Mouse (Mus musculus): ENCODE measurements at regions not wholly inside any gene's neighbourhood (a gene's known extent, or its start where the extent isn't known, plus 50 kb on each side); places are given as distances from the start of the nearest gene placed in this dataset.

DNA sequence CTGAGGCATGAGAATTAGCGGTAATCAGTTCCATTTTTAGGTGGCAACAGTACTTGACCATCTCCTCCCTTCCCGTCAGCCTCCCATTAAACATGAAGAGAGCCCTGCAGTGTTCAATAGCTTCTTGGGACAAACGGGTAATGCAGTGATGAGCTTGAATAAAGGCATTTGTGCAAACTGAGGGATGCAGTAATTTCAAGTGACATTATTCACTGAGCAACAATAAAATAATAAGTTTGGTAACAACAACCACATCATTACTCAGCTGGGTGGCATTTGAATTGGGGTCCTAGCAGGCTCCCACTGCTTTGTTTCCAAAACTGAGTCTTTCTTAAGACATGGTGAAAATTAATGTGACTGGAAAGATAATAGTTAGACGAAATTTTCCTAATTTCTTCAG, 315.2 kb upstream of the C030005K15Rik start:
- no peak for DNase-seq (ENCODE audit: low spot score in 2 of 2)

DNA sequence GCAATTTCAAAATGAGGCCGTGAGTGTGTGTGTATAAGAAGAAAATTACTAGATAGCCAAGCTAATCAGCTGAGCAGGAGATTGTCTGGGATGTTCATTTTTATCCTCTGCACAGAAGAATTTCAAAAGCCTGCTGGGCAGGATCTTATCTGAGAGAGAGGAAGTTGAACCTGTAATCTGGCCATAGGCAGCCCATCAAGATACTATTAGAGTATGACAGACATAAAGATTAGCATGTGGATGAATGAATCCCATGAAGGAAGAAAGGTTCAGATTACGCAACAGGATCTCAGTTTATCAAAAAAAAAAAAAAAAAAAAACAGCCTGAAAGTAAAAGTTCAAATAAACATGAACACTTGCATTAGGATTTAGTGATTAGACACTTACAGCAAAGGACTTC, 317.3 kb upstream of the C030005K15Rik start:
- DNase-seq (ENCODE audit: low spot score in 2 of 2) = no peak

DNA sequence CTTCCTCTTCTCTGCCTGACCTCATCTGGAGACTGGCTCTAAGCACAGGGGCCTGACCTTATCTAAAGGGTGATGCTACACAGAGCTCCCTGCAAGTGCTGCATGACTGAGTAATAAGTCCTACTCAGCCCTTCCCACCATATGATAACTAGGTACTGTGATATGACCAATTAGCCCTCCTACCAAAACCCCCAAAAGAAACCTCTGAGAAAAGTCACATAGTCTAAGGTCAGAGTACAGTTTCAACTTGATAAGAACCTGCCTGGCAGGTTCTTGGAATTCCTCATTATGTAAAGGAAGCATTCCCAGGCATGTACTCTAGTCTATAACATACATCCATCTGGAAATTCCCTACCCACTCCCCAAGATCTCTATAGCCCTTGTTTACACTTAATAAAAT, 318.0 kb upstream of the C030005K15Rik start:
- no peak for DNase-seq (ENCODE audit: low spot score in 2 of 2)

DNA sequence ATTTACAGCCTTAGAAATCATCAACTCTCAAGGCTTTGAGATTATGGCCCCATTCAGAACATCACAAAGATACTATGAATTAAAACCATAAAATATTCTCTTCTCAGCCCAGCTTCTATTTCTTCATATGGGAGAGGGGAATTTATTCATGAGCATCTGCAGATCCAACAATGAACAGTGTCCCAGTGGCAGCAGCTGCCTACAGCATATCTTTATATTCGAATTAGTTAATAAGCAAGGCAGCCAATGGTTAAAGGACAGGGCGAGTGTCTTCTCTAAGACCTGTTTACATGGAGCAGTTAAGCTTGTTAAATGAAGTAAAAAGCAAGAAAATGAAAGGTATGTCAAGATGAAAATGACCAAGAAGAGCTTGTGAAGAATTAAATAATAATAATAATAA, 346.9 kb upstream of the C030005K15Rik start:
- no peak for DNase-seq (ENCODE audit: low spot score in 2 of 2)

DNA sequence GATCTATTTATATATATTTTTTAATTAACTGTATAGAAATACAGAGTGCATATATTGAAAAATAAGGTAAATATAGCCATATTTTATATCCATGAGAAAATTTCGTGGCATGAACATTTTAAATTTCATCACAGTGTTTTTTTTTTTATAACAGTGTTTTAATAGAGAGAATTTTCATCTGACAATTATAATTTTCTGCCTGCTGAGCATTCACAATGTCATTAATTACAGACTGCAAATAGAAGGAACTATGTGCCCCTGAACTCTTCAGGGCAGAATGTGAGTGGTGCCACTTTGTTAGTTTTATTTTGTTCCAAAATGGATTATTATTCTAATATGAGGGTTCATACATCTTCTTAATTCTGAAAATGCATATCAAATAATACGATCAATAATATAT, 358.3 kb upstream of the C030005K15Rik start:
- DNase-seq (ENCODE audit: low spot score in 2 of 2) = no peak

DNA sequence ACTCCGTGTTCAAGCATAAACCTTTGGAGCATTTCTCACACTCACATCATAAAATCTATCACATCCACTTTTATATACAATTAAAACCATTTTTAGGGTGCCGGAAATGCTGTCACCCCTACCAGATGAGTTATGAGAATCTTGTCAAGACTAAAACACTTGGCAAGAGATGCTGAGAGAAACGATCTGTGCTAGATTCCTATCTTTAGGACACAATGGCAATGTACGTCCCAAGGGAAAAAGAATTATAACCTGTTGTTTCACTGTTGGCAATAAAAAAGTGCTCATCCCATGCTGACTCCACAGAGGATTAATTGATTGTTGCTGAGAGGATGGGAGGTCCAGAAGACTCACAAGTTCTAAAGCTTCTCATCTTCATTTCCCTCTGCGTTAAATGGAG, 389.7 kb upstream of the C030005K15Rik start:
- no peak for DNase-seq (ENCODE audit: low spot score in 2 of 2)

DNA sequence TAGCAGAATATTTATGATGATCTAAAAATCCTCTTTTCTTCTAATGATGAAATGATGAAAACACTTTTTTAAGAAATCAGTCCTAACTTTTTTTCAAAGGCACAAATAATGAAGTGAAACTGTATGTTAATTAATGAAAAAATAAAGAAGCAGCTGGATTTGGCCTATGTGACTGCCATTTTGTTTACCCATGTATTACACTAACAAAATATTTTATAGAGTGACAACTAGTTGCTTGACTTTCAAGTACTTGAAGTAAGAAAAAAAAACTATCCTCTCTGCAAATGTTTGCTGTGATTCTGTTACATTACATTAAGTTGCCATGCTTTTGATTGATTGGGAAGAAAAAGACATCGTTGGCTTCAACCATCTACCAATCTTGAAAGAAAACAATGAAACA, 399.2 kb upstream of the C030005K15Rik start:
- DNase-seq (ENCODE audit: low spot score in 2 of 2) = no peak

DNA sequence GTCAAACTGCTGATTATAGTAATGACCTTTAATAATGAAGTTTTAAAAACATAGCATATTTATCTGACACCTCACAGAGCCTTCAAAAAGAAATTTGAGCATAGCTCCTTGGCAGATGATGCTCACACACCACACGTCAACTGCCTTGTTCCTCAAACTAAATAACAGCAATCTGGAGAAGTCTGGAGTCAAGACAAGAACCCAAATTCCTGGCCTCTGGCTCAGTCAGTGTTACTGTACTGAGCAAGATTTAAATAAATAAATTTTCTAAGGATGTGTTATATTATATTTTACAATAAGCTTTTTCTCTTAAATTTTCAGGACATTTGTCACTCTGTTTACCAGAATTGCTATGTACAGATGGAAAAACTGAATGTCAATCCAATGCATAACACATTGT, 408.5 kb upstream of the C030005K15Rik start:
- DNase-seq (ENCODE audit: low spot score in 2 of 2) = no peak

DNA sequence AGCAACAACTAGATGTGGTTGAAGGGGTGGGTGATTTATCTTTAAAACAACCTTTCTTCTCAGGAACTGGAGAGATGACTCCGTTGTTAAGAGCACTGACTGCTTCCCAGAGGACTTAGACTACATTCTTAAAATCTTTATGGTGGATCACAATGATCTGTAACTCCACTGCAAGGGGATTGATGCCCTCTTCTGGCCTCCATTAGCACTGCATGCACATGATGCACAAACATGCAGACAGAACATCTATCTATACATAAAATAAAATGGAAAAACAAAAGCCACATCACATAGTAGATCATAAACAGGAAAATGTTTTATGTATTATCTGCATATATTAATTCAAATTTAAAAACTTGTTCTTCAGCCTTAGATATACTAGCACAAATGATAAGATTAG, 419.2 kb upstream of the C030005K15Rik start:
- DNase-seq (ENCODE audit: low spot score in 2 of 2) = no peak

DNA sequence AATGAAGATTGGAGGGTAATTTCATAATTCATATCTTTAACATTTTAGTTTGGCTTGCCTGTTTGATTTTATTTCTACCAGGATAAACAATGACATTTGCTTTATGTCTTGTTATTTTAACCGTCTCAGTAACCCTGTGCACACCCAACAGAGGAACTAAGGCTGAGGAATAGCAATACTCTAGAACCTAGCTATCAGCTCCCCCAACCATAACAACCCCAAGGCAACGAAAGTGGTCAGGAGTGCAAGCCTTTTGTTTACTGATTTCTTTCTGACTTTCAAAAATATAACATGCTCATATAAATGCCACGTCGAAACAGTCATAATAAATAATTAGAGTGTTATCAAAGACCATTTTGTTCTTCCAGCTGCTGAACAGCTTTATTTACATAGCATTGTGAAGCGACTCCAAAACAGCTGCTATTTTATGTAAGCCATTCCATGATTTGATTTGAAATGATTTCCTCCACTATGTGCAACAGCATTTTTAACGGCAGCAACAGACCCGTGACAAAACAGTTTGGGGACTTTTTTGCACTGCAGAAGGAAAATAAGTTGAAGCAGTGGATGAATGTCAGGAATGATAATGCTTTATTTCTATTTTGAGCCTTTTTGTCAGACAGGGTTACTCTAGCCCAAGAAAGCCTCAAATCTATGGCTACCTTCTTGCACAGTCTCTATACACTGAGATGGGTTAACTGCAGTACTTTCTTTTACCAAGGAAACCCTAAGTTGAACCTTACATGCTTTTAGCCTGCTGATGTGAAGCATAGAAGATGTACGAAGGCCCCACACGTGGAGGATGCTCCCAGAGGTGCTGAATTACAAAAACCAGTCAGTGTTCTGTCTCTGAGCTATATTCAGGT, 420.7 kb upstream of the C030005K15Rik start:
- DNase-seq (ENCODE audit: low spot score in 2 of 2) = no peak

DNA sequence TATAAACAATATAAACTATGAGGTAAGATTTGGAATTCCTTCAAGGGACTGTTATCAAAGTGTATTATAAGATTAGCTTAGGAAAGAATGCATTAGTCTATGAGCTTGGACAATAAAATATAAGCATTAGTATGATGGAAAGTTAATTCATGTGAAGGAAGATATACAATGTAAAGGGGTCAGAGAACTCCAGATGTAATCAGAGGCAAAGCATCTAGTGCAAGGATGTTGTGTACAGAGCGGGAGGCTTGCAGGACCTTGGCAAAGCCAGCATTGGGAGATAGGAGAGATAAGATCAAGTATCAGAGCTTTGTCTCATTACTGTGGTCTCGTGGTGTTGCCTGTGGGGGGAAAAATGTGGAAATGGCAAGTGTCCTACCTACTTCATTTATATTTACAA, 429.4 kb upstream of the C030005K15Rik start:
- DNase-seq (ENCODE audit: low spot score in 2 of 2) = no peak

DNA sequence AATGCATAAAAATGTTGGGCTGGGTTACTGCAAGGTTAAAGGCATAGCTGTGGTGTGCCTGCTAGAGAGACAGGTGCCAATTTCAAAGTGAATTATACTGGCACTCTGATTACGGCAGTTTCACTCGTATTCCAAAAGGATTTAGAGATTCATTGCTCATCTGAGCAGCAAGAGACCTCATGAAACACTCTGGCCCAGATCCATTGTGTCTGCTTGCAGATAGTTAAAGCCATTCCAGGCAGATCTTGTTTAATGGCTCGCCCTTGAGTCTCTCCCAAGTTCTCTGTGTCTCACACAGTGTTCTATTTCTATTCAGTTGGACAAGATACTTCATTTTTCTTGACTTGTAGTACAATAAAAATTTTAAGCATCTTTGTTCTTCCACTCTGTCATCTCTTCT, 459.1 kb upstream of the C030005K15Rik start:
- DNase-seq (ENCODE audit: low spot score in 2 of 2) = no peak

DNA sequence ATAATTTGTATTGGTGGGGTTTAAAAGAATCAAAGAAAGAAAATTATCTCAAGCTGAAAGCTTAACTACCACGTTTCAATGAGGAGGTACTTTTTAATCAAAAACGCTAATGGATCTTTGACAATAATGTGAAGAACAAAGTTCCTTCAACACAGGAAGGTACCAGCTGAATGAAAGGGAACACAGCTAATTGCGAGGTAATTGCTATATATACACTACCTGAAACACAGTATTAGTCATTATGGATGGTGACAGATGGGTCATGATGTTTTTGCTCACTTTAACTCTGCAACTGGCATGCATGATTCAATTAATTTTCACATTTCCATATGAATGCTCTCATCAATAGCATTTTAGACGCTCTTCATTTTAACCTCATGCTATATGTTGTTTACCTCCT, 470.3 kb upstream of the C030005K15Rik start:
- no peak for DNase-seq (ENCODE audit: low spot score in 2 of 2)

DNA sequence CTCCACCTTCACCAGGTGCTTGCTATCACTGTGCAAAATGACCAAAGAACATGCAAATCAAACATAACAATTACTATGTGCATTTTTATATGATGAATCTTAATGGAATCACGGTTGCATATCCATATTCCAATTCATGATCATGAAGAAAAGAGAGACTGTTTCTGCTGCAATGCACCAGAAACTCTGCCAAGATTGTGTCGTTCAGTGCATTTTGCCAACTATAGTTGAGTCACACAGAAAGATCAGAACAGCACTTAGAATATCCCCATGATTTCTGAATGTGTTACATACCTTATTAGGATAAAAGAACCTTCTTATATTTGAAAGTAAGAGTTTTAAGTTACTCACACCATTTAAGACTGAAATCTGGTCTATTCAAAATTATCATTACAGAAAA, 483.7 kb upstream of the C030005K15Rik start:
- DNase-seq (ENCODE audit: low spot score in 2 of 2) = no peak

DNA sequence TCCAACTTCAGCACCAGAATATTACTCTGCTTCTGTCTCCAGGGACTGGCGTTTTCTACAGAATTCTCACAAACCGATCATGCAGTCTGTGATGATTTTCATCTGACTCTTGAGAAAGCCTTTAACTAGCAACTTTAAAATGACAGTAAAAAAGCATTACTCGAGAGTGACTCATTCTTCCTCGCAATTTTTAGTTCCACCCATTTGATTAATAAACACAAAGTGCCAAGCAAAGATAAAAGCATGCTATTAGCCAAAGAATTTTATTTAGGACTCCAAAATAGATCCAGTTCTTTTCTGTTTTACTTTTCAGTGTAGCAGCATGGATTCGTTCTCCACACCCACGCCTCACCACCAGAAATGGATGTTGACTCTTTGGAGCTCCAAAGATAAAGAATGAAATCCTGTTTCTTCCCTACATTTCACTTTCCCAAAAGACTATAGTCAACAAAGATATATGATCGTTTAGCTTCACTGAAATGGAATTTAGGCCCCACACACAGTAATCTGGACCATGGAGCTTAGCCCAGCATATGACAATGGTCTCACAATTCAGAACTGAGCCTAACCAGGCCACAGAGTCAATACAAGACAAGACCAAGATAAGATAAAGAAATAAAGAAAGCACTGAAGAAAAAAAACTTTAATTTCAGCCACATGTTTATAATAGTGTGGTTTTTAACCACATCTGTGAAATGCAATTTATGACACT, 486.5 kb upstream of the C030005K15Rik start:
- no peak for DNase-seq (ENCODE audit: low spot score in 2 of 2)

DNA sequence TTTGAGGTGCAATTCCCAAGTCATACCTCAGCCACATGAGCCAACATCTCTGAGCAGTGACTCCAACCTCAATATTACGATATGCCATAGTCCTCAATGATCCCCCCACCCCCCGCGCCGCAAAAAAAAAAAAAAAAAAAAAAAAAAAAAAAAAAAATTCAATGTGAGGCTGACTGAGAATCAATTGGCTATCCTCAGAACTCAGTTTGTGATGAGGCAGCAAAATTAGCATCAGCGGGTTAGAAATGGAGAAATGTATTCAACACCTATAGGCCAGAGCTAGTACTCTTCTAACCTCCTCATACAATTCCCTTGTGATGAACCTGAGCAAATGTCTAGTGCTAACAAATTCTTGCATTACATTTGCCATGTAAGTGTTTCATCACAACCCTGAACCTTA, 504.5 kb upstream of the C030005K15Rik start:
- DNase-seq (ENCODE audit: low spot score in 2 of 2) = no peak

DNA sequence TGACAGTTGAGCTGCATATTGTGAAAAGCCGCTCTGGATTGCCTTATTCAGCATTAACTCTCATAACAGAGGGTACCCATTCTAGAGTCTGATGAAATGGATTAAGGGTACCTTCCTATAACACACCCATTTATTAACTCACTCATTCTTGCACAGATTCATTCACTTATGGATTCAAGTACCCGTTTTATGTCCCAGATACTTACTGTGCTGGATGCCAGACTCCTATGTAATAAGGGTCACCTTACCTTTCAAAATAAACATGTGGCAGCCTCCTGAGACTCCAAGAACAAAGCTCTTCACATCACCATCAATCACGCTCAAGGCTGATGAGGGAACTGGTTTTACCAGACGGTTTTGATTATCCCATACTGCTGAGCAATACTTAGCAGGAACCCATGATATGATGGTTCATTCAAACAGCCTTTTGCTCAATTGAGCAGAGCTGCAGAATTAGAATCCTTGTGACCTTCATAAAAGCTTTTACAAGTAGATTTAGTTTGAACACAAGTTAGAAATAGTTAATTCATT, 505.2 kb upstream of the C030005K15Rik start:
- DNase-seq (ENCODE audit: low spot score in 2 of 2) = no peak

DNA sequence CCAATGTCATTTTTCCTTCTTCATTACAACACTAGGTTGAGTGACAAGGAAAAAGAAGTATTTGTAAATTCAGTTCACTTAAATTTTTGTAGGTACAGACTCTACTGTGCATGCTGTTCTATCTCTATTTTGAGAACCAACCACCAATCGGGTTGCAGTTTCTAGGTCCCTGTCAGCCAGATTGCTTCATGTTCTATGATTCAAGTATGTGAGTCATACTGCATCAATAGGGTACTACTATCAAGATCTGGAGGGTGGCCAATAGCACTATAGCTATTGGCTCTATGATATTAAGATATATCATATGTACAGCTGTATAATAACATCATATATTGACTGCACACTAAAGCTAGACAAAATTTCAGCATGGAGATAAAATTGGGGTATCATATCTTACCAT, 521.8 kb upstream of the C030005K15Rik start:
- no peak for DNase-seq (ENCODE audit: low spot score in 2 of 2)

DNA sequence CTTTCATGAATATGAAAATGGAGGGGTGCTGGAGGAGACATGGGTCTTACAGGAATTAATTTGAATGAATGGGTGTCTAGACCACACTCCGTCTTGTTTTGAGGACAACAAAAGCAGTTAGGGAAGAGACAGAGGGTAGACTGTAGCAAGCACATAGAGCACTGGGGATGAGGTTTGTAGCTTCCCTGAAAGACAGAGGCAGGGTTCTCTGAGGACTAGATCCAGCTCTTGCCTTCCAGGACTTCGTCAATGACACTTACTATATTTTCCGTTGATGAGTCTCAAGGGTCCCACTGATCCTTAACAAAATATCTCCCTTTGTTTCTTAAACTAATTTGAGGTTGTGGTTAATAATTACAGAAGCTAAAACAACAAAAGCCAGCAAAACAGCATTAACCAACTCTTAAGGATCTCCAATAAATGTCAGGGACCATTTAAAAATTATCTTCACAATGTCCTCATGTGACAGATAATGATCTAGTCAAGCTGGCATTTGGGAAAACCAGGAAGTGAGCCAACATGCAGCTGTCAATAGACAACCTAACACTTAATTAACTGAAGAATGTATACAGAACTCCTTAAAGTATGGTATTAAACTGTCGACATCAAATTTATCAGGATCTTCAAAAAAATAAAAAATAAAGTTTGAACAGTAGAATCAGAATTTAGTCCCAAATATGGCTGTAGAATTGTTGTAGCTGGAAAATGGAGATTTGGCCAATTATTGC, 531.6 kb upstream of the C030005K15Rik start:
- DNase-seq (ENCODE audit: low spot score in 2 of 2) = no peak

DNA sequence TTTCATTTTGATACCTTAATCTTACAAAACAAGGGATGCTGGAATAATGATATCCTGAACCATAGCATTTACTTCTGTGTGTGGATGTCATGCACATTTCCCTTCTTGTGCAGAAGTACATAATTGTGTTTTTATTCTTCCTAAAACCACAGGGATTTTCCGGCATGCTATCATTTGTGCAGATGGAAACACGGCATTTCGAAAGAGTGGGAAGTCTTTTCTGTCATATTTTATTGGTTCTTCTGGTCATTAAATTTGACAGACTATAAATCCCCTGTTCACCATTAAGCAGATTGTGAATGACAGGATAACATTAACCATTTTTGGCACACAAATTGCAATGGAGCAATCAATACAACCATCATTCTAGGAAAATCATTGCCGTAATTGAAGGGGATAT, 532.7 kb upstream of the C030005K15Rik start:
- no peak for DNase-seq (ENCODE audit: low spot score in 2 of 2)

DNA sequence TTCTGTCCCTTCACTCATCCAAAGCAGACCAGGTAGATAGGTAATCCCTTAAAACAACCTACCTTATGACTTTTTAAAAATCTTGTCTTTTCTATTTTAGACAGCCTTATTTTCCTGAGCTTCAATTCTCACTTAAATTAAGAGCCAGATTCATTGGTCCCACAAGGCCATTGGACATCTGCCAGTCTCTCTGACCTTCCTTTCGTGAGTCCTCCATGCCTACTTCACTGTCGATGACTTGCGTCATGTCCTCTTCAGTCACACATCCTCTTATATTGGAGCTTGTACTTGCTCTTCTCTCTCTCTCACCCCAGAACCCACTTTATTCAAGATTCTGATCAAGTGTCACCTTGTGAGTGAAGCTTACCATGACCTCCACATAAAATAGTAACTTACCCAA, 542.0 kb upstream of the C030005K15Rik start:
- no peak for DNase-seq (ENCODE audit: low spot score in 2 of 2)

DNA sequence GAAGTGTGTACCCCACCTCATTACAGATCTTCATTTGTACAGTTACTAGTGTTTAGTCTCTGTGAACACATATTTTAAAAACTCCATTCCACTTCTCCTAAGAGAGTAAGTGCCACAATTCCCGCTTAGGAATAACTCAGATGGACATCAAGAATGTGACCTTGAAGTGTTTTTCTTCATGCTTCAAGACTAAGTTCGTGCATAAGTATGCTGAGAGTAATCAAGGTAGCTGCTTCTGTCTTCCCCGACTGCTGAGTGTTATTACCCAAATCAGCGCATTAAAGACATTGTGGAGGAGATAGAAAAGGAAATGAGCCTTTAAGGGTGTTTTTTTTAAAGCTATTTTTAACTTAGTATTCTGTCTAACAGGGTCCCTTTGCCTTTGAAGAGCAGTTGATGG, 565.1 kb upstream of the C030005K15Rik start:
- no peak for DNase-seq (ENCODE audit: low spot score in 2 of 2)

Data from spleen, postnatal 4 days (tissue).